Mouse (Mus musculus): Measurements from ENCODE around the gene Wnt4.

GRCm38 (mm10) chr4:137283407-137283732, 6.1 kb downstream of the Wnt4 start:
- no peak for TF ChIP-seq CTCF (IDR thresholded peaks at IDR 0.05; ENCODE audit: insufficient read depth, low read length)
- TF ChIP-seq POLR2A (IDR thresholded peaks at IDR 0.05; ENCODE audit: borderline replicate concordance, extremely low read depth, low read depth, low read length) = no peak
